Mouse (Mus musculus) Muller cell, postnatal 12 days (primary cell): Measurements from ENCODE around the gene Ldlrad1.
A peak's percentile ranks its signal among the peaks of the same experiment; 100 is the strongest.

Experiments used
- DNase-seq: peaks from one replicate; pipeline ENCODE4 v3.0.0-alpha.2; 2015; ENCODE audit errors: inconsistent ontology term

The Ldlrad1 gene

DNA sequence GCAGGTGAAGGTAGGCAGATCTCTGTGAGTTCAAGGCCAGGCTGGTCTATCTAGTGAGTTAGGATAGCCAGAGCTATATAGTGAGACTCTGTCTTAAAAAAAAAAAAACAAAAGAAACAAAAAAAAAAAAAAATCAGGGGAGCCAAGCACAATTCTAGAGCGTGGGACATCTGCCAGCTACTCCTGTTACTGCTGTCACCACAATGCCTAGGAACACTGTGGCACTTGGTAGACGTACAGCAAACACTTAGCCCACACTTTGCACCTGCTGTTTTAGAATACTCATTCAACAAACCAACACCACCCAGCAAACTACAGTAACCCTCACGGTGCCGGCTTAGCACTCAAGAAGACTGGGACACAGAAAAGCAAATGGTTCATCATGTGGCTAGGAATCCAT, 2.5 kb downstream of the Ldlrad1 start:
- DNase-seq: no peak

DNA sequence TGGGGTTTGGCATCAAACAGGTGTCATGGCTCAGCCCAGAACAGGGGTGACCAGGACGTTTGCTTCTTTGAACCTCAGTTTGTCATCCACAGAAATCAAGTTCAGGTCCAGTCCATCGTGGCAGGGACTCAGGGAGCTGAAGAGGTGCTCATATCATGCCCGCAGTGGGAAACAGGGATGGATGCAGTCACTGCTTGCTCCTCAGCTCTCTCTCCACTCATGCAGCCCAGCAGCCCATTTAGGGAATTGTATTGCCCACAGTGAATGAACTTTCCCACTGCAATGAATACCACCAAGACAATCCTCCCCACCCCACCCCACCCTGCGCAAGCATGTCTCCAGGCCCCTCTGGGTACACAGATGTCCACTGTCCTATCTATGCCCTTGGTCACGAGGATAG, 3.0 kb downstream of the Ldlrad1 start:
- no peak for DNase-seq

DNA sequence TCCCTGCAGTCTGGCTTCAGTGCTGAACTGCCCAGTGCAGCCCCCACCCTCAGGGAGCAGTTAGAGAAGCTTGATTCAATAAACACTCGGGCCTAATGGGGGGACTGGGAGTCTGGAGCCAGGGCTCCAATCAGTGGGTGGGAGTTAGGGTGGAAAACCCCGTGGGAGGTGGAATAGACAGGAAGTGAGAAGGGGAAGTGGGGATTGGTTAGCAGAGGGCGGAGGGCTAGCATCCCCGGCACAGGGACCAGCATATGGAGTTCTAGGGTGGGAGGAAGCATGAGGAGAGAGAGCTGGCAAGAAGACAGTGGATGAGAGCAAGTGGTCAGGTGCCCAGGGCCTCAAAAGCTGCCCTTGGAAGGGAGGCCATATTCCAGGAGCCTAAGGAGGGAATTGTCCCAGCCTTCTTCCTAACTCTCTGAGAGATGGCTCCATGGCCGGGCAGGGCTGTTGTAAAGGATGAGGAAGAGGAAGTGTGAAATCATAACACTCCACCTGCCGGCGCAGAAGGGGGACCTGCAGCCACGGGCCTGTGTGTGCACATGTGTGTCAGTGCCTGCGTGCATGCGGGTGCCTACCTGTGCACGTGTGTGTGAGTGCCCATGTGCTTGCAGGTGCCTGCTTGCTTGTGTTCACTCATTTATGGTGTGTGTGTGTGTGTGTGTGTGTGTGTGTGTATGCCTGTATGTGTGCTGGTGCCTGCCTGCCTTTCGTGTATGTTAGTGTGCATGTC, 4.5 kb downstream of the Ldlrad1 start:
- no peak for DNase-seq

DNA sequence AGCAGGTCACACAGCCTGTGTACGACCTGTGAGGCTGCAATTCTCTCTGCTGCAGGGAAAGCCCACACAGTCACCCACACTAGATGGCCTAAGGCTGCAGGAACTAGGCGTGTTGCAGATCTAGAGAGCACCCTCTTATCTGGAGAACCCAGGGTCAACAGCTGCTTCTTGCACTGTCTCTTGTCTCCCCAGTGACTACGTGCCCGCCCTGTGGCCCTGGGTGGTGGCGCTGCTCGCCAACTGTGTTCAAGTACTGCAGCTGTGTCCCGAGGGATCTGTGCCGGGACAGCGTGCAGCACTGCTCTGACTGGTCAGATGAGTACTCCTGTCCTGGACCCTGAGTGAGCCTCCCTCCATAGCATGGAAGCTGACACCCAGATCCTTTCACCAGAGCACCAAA, 8.6 kb downstream of the Ldlrad1 start:
- DNase-seq: no peak

DNA sequence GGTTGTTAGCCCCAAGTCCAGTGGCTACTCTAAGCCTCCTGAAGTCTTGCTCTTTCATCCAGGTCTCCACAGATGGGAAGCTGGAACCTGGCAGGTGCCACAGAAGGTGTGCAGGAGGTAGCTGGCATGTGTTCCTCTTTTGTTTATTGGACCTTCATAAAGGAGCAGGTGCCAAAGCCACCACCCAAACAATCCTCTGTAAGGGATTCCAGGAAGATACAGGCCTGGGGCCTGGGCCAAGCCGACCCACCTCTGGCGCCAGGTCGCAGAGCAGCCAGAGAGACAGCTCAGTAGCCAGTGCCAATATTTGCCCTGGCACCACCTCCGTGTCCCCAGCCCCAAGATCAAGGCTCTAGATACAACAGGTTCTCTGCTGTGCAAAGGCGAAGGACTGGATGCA, 12.5 kb downstream of the Ldlrad1 start:
- DNase-seq: no peak

DNA sequence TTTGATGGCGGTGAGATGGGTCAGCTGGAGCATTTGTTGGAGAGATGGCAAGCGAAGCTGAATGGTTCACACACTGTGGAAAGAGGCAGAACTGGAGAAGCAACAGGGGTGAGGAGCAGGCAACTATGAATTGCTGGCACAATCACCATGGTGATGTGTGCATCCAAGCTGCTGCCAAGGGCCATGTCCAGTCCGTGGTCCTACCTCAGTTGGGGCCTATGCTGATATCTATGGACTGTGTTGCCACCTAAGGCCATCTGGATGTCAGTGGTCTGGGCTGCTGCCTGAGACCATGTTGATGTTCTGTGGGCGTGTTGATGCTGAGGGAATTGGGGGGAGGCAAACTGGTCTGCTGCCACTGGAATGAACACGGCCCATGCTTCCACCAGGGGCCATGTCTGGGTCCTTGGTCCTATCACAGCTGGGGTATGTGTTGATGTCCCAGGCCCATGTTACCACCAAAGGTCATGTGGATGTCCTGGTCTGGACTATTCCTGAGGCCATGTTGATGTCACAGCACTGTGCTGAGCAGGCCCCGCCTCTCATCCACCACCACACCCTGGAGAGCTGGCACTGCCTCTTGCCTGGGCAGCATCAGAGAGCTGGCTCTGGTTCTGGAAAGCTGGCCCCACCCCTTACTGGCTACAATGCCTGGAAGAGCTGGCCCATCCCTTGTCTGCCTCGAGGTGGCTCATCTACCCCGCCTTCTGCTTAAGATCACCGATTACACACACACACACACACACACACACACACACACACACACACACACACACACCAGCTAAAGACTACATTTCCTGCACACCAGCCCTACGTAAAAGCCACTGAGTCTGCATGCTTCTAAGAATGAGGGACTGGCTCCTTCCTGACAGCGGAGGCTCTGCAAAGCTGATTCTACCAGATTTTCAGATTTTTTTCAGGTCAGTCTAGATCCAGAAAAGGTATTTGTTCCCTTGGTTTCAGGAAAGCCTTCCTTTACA, 14.5 kb downstream of the Ldlrad1 start:
- peak; percentile 57 for DNase-seq

DNA sequence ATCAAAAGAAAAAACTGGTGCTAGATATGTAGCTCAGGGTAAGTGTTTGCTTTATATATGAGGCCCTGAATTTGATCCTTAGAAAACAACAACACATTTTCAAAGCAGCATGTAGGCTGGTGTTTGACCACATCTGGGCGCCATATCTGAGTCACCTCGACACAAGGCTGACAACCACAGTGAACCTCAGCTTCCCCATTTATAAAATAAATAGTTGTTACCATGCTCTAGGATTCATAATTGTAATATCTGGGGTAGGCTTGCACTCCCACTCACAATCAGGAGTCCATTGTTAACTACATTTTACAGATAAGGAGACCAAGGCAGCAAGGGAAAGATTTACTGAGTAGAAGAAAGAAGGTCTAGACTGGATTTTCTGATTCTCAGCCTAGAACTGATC, 17.3 kb downstream of the Ldlrad1 start:
- no peak for DNase-seq

DNA sequence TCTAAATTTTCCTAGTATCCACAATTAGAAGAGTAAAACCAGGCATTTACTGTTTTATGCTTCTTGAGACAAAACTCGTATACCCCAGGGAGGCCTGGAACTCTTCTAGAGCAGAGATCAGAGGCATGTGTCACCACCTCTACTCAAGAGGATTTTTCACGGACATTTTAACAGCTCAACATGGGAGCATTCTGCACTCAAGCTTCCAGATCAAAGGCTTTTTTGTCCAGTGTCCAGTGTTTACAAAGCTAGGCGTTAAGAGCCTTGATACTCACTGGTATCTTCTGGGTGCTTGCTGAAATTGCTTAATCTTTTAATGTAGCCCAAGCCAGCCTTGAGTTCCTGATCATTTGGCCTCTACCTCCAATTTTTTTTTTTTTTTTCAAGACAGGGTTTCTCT, 23.2 kb downstream of the Ldlrad1 start:
- no peak for DNase-seq

DNA sequence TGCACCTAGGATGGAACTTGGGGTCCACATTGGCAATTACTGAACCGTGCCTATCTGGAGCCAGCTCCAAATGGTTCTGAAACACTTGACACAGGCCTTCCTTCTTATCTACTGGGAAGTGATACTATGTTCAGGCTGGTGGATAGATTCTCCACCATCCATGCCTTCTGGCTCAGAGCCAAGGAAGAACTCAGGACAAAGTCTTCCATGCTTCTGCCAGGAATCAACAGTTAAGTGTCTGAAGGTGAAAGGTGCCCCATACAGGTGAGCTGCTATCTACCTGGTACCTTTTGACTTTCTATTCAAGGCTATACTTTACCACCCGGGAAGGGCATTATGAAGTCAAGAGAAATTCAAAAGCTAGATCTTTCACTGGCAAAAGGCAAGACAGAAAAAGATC, 29.3 kb downstream of the Ldlrad1 start:
- DNase-seq: no peak

DNA sequence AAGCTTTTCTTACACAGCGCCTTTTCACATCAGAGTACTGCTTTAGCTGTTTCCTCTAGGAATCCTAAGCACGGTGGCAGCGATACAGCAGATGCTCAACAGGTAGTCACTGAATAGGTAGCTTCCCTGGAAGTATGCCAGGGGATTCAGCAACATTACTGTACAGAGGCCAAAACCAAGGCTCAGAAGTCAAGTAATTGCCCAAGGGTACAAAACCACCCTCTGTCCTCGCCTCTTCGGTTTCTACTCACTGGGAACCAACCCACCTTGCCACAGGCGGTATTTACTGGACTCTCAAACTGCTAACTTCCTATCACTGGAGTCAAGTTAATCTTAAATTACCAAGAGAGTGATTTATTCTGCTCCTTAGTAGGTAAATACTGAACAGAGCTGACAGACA, 31.2 kb downstream of the Ldlrad1 start:
- no peak for DNase-seq

DNA sequence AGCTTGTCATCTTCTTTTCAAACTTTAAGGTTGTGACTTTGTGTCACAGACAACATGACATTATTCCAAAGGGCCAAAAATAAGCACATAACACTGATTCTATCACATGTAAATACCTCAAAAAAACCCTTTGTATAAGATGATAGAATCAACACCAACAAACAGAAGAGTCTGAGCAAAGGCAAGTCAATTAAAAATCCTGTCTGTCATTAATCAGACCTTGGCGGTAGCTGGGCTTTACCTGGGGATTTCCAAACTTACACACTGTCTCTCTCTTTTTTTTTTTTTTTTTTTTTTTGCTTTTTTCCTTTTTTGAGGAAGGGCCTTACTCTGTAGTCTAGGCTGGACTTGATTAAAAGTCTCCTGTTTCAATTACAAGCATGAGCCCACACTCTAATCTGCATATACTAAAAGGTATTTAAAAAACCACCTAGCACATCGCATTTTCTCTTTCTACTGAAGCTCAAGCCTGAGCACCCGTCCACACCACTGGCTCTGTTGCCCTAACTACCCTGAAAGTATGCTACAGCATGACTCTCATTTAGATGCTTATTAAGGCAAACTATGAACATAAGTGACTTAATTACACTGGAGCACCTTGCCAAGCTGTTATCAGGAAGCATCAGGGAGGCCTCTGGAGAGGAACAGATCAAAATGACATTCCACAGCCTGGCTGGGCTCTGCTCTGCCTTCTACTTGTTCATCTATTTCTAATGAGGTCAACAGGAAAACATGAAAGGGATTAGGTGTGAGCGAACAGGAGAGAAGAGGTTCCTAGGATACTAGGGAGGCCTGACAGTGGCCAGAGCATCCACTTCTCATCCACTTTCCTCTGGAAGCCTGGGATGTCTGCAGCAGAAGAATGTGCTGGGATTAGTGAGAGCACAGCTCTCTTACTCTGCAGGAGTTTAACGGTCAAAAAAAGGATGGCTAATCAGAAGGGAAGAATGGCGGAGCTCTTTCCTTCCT, 34.7 kb downstream of the Ldlrad1 start:
- peak; percentile 74 for DNase-seq

DNA sequence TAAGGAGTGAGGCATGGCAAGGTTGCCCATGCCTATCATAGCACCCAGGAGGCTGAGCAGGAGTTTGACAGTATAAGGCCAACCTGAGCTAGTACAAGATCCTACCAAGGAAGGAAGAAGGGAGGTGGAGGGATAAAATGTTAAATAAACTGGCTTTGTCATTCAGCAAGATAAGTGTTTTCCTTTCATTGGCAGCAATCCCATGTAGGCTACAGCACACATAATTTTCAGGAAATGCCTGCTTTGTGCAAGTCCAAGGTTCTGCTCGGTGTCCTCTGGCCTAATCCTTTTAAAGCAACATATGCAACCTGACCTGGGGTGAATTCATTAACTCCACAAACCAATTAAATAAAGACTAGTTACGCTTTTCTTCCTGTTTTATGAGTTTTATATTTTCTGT, 36.4 kb downstream of the Ldlrad1 start:
- no peak for DNase-seq

DNA sequence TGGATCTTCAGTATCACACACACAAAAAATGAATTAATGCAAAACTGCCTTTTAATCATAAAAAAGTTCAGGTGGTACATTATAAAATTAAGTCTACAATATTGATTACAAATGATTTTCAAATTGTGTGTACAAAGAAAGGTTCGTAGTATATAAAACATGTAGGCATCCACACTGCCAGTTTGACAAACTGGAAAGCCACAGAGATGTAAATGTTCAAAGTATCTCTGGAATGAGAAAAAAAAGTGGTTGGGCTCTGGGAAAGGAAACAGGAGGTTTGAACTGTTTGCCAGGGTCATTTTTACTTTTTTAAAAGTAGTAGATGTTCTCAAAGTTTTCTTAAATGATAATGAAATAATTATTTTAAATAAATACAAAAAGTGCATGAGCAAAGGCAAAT, 37.1 kb downstream of the Ldlrad1 start:
- peak; percentile 52 for DNase-seq

DNA sequence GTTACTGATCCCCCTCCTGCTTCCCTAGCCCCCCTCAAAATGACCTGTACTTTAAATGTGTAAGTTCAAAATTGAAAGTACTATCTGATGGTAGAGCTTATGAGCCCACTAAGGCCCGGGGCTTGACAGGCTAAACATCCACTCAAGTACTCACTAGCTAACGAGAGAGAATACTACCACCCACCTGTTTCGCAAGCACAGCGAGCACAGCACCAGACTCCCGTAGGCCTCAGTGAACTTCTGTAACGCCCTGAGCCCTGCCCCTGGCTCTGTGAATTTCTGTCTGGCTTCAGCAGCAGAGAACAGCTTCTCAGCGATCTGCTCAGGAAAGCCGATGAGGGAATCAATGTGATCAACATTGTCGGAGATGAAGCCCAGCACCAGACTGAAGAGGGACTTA, 38.1 kb downstream of the Ldlrad1 start:
- DNase-seq: no peak

DNA sequence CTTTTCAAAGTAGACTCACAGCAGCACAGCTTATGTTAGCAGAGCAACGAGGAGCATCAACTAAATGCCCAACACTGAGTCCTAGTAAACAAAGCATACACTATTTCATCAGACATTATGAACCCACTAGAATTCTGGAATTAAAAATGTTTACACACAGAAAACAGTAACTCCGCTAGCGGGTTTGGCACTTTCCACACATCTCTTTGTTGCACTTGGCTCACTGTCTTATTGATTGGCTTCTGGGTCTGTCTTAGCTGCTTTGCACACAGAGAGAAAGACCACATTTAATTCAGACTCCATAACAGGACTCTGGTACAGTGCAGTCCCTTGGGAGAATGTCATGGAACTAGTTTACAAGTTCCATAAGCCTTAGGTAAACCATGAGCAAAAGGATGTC, 39.1 kb downstream of the Ldlrad1 start:
- peak; percentile 43 for DNase-seq

DNA sequence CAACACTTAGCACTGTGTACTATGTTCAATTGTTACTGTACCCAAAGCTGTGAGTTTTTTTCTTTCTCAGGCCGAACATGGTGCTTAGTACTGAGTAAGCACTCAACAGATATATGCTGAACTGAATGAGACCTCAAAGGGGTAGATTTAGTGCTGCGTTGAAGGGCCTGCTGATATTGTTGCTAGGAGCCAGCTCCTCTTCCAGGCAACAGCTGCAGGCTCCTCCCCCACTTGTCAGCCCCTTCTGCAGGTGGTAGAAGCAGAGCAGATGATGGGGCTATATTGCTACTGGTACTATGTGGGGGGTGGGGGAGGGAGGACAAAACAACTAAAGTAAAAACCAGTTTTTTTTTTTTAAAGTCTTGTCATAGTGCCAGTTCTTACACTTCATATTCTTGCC, 40.5 kb downstream of the Ldlrad1 start:
- DNase-seq: no peak

DNA sequence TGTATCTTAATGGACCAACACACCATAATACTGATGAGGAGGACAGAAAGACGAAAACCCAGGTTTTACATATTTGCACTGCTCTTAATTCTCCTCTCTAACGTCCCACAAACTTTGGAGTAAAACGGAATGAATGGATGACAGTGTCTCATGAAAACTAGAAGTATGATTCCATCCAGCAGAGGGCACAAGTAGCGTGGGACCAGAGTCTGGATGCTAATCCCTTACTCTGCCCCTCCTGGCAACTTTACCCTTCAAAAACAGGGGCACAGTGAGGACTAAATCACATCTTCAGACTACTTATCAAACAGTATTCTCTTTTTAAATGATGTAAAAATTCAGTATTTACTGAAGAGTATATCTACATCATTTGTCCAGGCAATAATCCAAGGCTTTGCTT, 41.5 kb downstream of the Ldlrad1 start:
- peak; percentile 60 for DNase-seq

DNA sequence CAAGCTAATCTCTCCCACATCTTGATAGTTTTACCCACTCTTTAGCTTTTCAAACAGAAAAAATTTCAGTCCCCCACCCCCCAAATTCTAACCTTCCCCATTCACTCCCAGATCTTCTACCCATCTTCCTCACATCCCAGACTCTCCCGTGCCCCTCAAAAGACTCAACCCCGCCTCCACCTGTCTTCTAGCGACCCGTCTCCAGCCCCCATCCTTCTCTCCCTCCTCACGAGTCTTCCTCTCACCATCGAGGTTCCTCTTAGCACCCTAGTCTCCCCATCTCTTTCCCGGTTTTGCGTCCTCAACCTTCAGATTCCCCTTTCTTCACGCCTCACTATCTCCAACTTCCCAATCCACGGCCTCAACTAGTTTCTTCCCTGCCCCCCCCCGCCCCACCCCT, 43.5 kb downstream of the Ldlrad1 start:
- no peak for DNase-seq

DNA sequence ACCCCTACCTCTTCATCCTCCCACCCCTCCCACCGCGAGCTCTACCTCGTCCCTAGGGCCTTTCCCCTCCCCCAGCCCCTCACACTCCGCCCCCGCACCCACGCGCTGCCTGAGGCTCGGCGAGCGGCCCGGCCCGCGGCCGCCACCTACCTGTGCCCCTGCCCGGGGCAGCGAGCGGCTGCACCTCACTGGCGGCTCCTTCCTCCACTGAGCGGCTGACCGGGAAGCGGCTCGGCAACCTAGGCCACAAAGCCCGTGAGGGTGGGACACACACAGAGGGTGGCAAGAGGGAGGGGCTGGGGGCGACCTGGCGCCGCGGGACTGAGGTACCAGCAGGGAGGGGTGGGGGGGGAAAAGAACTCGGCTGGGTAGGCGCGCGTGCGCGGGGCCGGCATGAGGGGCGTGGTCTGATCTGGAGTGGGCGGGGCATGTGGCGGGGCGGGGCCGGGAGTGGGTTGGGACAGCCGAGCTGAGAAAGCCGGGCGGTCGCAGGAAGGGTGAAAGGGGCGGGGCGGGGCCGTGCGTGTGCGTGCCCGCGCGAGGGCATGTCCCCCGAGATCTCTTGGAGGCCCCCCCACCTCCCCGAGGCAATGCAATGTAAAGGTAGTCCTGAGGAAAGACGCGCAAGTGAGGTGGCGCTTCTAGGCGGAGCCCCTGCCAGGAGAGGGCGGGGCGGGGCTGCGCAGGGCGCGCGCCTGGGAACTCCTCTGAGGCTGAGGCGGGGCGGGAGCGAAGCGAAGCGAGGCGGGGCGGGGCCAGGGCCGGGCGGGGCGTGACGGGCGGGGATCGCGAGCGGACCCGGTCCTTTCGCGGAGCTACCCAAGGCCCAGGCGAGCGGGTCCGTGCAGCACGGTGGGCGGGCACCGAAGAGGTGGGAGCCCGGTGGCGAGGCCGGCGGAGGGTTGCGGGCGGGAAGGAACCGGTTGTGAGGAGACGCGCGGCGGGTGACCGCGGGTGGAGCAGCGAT, 44.4 kb downstream of the Ldlrad1 start, which contains the start of the genes Lrrc42 and Hspb11:
Gene Lrrc42 (minus strand): TSS at position 408 of the 967 bp plus-strand sequence.
Gene Hspb11 (plus strand): TSS at position 469 of the 967 bp plus-strand sequence.
- peak; percentile 100 for DNase-seq

DNA sequence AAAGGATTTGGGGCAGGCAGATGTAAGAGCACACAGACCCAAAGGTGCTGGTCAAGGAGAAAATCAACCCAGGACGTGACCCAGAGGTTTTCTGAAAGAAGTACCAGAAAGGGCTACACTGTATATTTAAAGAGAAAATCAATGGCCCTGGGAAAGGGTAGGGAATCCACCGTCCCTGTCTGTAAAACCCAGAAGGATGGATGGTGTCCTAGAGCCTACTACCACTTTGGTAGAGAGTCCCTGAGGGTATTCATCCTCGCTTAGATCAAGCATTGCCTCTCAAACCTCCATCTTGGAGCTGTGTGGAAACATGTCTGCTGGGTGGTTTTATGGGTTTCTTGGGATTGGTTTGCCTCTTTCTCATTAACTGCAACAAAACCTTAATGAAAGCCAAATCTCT, 45.4 kb downstream of the Ldlrad1 start:
- DNase-seq: no peak
